Mouse (Mus musculus) myocyte (in vitro differentiated cells): ENCODE results near the gene Kcnb1. TPM values are rescaled to one million over a fixed set of nuclear protein-coding genes. Genes with fewer than 3 reads are reported as not detected.
A peak's percentile ranks its signal among the peaks of the same experiment; 100 is the strongest.

ENCODE experiments used
- H3K27me3 ChIP-seq: one replicate; pipeline ENCODE4 v1.6.1; 2011; ENCODE audit not compliant: control insufficient read depth, insufficient read depth, insufficient read length
- H3K36me3 ChIP-seq: one replicate; pipeline ENCODE4 v1.6.1; 2011; ENCODE audit not compliant: control insufficient read depth, insufficient read depth
- H3K4me2 ChIP-seq: one replicate; pipeline ENCODE4 v1.6.1; 2011; ENCODE audit warnings: low read depth, control low read depth
- H3K4me3 ChIP-seq: one replicate; pipeline ENCODE4 v1.5.1; 2011; ENCODE audit warnings: mild to moderate bottlenecking, control low read depth, moderate library complexity
- H3K79me2 ChIP-seq: one replicate; pipeline ENCODE4 v1.6.1; 2011; ENCODE audit not compliant: control insufficient read depth, insufficient read depth
- H3ac ChIP-seq: one replicate; pipeline ENCODE4 v1.6.1; 2011; ENCODE audit not compliant: control insufficient read depth, insufficient read length
- CEBPB ChIP-seq: IDR thresholded peaks from 2 replicates; pipeline ENCODE4 v1.6.1; 2011; ENCODE audit warnings: mild to moderate bottlenecking, moderate library complexity; ENCODE audit not compliant: poor library complexity, insufficient read depth, severe bottlenecking
- E2F4 ChIP-seq: IDR thresholded peaks from one replicate; pipeline ENCODE4 v1.6.1; 2011; ENCODE audit warnings: mild to moderate bottlenecking, control low read depth, moderate library complexity; ENCODE audit not compliant: insufficient read depth
- MAX ChIP-seq: IDR thresholded peaks from one replicate; pipeline ENCODE4 v1.6.1; 2011; ENCODE audit warnings: low read depth, mild to moderate bottlenecking, control low read depth
- MYOD1 ChIP-seq, 3 experiments: IDR thresholded peaks; one replicate each; pipeline ENCODE4 v1.6.1; 2011; ENCODE audit warnings: control low read depth in 2 of 3, low read depth in 2 of 3, mild to moderate bottlenecking in 2 of 3, moderate library complexity in 1 of 3; ENCODE audit not compliant: insufficient read length in 2 of 3, control insufficient read depth in 1 of 3
- MYOG ChIP-seq, 3 experiments: IDR thresholded peaks; one replicate each; pipeline ENCODE4 v1.6.1; 2011; ENCODE audit warnings: control low read depth in 2 of 3, low read depth in 2 of 3, mild to moderate bottlenecking in 2 of 3; ENCODE audit not compliant: insufficient read length in 2 of 3, control insufficient read depth in 1 of 3, insufficient read depth in 1 of 3
- POLR2A ChIP-seq: IDR thresholded peaks from one replicate; pipeline ENCODE4 v1.6.1; 2011; ENCODE audit warnings: low read depth, mild to moderate bottlenecking, control low read depth, moderate library complexity; ENCODE audit not compliant: insufficient read length
- POLR2AphosphoS2 ChIP-seq: IDR thresholded peaks from one replicate; pipeline ENCODE4 v1.6.1; 2011; ENCODE audit warnings: low read depth, control low read depth; ENCODE audit not compliant: insufficient read length
- REST ChIP-seq: IDR thresholded peaks from one replicate; pipeline ENCODE4 v1.6.1; 2011; ENCODE audit warnings: mild to moderate bottlenecking, control low read depth, moderate library complexity; ENCODE audit not compliant: insufficient read depth, insufficient read length
- SRF ChIP-seq: IDR thresholded peaks from one replicate; pipeline ENCODE4 v1.6.1; 2011; ENCODE audit warnings: low read depth; ENCODE audit not compliant: control insufficient read depth, insufficient read length
- TCF12 ChIP-seq: IDR thresholded peaks from one replicate; pipeline ENCODE4 v1.6.1; 2011; ENCODE audit warnings: mild to moderate bottlenecking, control low read depth; ENCODE audit not compliant: poor library complexity, insufficient read depth, severe bottlenecking
- TCF3 ChIP-seq: IDR thresholded peaks from one replicate; pipeline ENCODE4 v1.6.1; 2011; ENCODE audit warnings: low read depth, control low read depth; ENCODE audit not compliant: insufficient read length
- USF1 ChIP-seq: IDR thresholded peaks from one replicate; pipeline ENCODE4 v1.6.1; 2011; ENCODE audit warnings: low read depth, mild to moderate bottlenecking, control low read depth, moderate library complexity
- polyA plus RNA-seq: library from polyadenylated mRNA; unstranded; fragments of >200 nt; fragmentation: generic; extraction: Trizol; gene quantifications from one replicate; pipeline ENCODE4 v1.2.1, GENCODE M21; 2012; ENCODE audit warnings: missing spikeins

Gene Kcnb1
- polyA plus RNA-seq, 1 experiment: 0.42 TPM

- Histone ChIP-seq H3K27me3 (peaks cover 37% of the 10 kb centered on the region), H3K79me2 (no peaks in the 10 kb centered on the region), H3ac (no peak overlapping the region), H3K4me3 (no peak overlapping the region), H3K36me3 (no peaks in the 10 kb centered on the region), H3K4me2 (no peak overlapping the region)
- TF ChIP-seq CEBPB (no peak), E2F4 (no peak), USF1 (no peak), TCF3 (no peak), REST (no peak), SRF (no peak), MYOG (IDR thresholded peaks at IDR 0.05; ENCODE audit: control insufficient read depth in 1 of 3, insufficient read depth in 1 of 3, insufficient read length in 2 of 3, low read depth in 2 of 3) (no peak)
These were observed 64.2 kb downstream of the Kcnb1 start for GRCm38 (mm10) chr2:167125781-167126180.

DNA sequence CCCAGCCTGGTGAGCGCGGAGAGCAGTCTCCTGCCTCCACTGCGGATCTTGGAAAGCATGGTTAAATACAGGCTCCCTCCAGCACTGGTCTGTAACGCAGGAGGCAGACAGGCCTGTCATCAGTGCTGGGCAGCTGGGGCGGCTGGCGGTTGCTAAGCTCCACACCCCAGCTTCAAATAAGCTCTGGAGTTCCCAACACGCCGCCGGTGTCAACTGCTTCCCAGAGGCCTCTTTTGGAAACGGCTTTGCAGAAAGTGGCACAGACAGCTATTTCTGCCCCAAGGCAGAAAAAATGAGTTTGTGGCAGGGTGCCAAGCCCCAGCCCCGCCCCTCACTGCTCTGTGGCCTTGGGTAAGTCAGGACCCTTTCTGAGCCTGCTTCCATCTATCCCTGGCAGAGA lies 66.0 kb downstream of the Kcnb1 start:
- Histone ChIP-seq H3ac (no peak overlapping the region), H3K4me2 (no peak overlapping the region), H3K4me3 (no peak overlapping the region), H3K36me3 (no peaks in the 10 kb centered on the region), H3K79me2 (no peaks in the 10 kb centered on the region), H3K27me3 (peaks cover 29% of the 10 kb centered on the region)
- no peak for TF ChIP-seq E2F4
- peak in 1 of 3 experiments; percentile 58 for TF ChIP-seq MYOG (IDR thresholded peaks at IDR 0.05; ENCODE audit: control insufficient read depth in 1 of 3, insufficient read depth in 1 of 3, insufficient read length in 2 of 3, low read depth in 2 of 3)
- TF ChIP-seq REST: no peak
- peak in 2 of 3 experiments; percentile 6 to 55 for TF ChIP-seq MYOD1 (IDR thresholded peaks at IDR 0.05; ENCODE audit: control insufficient read depth in 1 of 3, insufficient read length in 2 of 3, low read depth in 2 of 3)

DNA sequence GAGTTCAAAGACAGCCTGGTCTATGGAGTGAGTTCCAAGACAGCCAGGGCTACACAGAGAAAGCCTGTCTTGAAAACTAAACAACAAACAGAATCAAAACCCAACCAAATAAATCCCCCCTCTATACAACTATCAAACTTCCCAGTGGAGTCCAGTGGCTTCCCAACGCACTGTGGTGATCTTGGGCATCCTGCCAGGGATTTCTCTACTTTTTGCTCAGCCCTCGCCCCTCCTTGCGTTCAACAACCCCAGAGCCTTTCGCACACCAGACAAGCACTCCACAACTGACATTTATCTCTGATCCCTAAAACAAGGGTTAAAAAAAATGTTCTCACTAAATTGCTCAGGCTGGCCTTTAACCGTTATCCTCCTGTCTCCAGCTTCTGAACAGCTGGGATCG lies 67.2 kb downstream of the Kcnb1 start:
- Histone ChIP-seq H3K4me3 (no peak overlapping the region), H3K4me2 (no peak overlapping the region), H3ac (no peak overlapping the region), H3K36me3 (no peaks in the 10 kb centered on the region), H3K79me2 (no peaks in the 10 kb centered on the region), H3K27me3 (peaks cover 35% of the 10 kb centered on the region)
- TF ChIP-seq SRF (no peak), POLR2AphosphoS2 (no peak), POLR2A (no peak), TCF3 (no peak), MYOG (IDR thresholded peaks at IDR 0.05; ENCODE audit: control insufficient read depth in 1 of 3, insufficient read depth in 1 of 3, insufficient read length in 2 of 3, low read depth in 2 of 3) (no peak), E2F4 (no peak), TCF12 (no peak), CEBPB (no peak), MYOD1 (IDR thresholded peaks at IDR 0.05; ENCODE audit: control insufficient read depth in 1 of 3, insufficient read length in 2 of 3, low read depth in 2 of 3) (no peak), REST (no peak), USF1 (no peak)

- no peaks in the 10 kb centered on the region for H3K36me3 ChIP-seq
- no peak overlapping the region for H3K4me2 ChIP-seq
- H3ac ChIP-seq: no peak overlapping the region
- no peak overlapping the region for H3K4me3 ChIP-seq
- H3K79me2 ChIP-seq: no peaks in the 10 kb centered on the region
- TF ChIP-seq TCF12: no peak
- no peak for TF ChIP-seq MAX
- no peak for TF ChIP-seq SRF
- no peak for TF ChIP-seq REST
- TF ChIP-seq MYOG (IDR thresholded peaks at IDR 0.05; ENCODE audit: control insufficient read depth in 1 of 3, insufficient read depth in 1 of 3, insufficient read length in 2 of 3, low read depth in 2 of 3): no peak
- no peak for TF ChIP-seq TCF3
- no peak for TF ChIP-seq MYOD1 (IDR thresholded peaks at IDR 0.05; ENCODE audit: control insufficient read depth in 1 of 3, insufficient read length in 2 of 3, low read depth in 2 of 3)
- no peak for TF ChIP-seq CEBPB
- peaks cover 43% of the 10 kb centered on the region for H3K27me3 ChIP-seq
These were observed 68.0 kb downstream of the Kcnb1 start for GRCm38 (mm10) chr2:167121996-167122395.

GRCm38 (mm10) chr2:167121228-167121627 lies 68.7 kb downstream of the Kcnb1 start:
- no peak for TF ChIP-seq TCF3
- no peak for TF ChIP-seq TCF12
- no peak for TF ChIP-seq REST
- no peak for TF ChIP-seq MYOD1 (IDR thresholded peaks at IDR 0.05; ENCODE audit: control insufficient read depth in 1 of 3, insufficient read length in 2 of 3, low read depth in 2 of 3)
- no peak for TF ChIP-seq USF1
- TF ChIP-seq SRF: no peak
- no peak for TF ChIP-seq MYOG (IDR thresholded peaks at IDR 0.05; ENCODE audit: control insufficient read depth in 1 of 3, insufficient read depth in 1 of 3, insufficient read length in 2 of 3, low read depth in 2 of 3)

More at GRCm38 (mm10) chr2:167121228-167121627, 68.7 kb downstream of the Kcnb1 start:
- Histone ChIP-seq H3K79me2 (no peaks in the 10 kb centered on the region), H3K27me3 (peaks cover 49% of the 10 kb centered on the region), H3K4me2 (no peak overlapping the region), H3K4me3 (no peak overlapping the region), H3ac (no peak overlapping the region), H3K36me3 (no peaks in the 10 kb centered on the region)
